In genomic region chr2:152811336-152812165, GRCm38 (mm10) we compare ENCODE assay signal across 9 mouse cellular contexts. TPM values are rescaled to one million over a fixed set of nuclear protein-coding genes. Genes with fewer than 3 reads are reported as not detected.
DNase-seq lines count a peak whose midpoint lies in the region; ATAC-seq lines count a peak whose summit lies in the region.
"Had no signal": no experiment of that assay in that cellular context is flagged by ENCODE, and none has a peak within 500 bp of the region (broad histone marks: within the 10 kb centered on the region; RNA-seq: fewer than 3 reads in every experiment).

No protein-coding gene starts in this region.

- DNase-seq in heart, adult 11 months: peak; percentile 92
- no peak for DNase-seq in heart, postnatal 36 days
- no peak for DNase-seq in neural tube, embryonic 10.5 days (ENCODE audit: extremely low spot score, low spot score)
- DNase-seq in layer of hippocampus, adult 8-10 months (ENCODE audit: low spot score in 2 of 2): no peak
- DNase-seq in ovary, postnatal 36 days (ENCODE audit: low spot score): no peak

- no peaks in the 10 kb centered on the region; the same call in none of the 2 replicates for H3K4me1 ChIP-seq in neural tube, embryonic 14.5 days (ENCODE audit: control insufficient read depth, insufficient read depth, low read length)
- H3K4me1 ChIP-seq in intestine, embryonic 15.5 days (replicated peaks): peaks cover 28% of the 10 kb centered on the region
- peaks cover 27% of the 10 kb centered on the region; the same call in 1 of the 2 replicates for H3K4me1 ChIP-seq in stomach, embryonic 14.5 days (ENCODE audit: control insufficient read depth, insufficient read depth, low read length)

- no peaks in the 10 kb centered on the region for H3K9me3 ChIP-seq in neural tube, embryonic 14.5 days (ENCODE audit: control insufficient read depth, low read length)
- no peaks in the 10 kb centered on the region for H3K9me3 ChIP-seq in intestine, embryonic 15.5 days
- H3K9me3 ChIP-seq in stomach, embryonic 14.5 days (ENCODE audit: control insufficient read depth, low read depth, low read length): no peaks in the 10 kb centered on the region
- H3K9me3 ChIP-seq: embryonic facial prominence, embryonic 15.5 days had no signal

- no peaks in the 10 kb centered on the region for H3K27me3 ChIP-seq in neural tube, embryonic 14.5 days (ENCODE audit: control insufficient read depth, insufficient read depth, low read length)
- no peaks in the 10 kb centered on the region for H3K27me3 ChIP-seq in intestine, embryonic 15.5 days (replicated peaks)
- no peaks in the 10 kb centered on the region for H3K27me3 ChIP-seq in stomach, embryonic 14.5 days (ENCODE audit: control insufficient read depth, insufficient read depth, low read length)
- H3K27me3 ChIP-seq: embryonic facial prominence, embryonic 15.5 days had no signal

- H3K4me3 ChIP-seq in neural tube, embryonic 14.5 days (ENCODE audit: low read depth, low read length): no peak overlapping the region
- no peak overlapping the region for H3K4me3 ChIP-seq in intestine, embryonic 15.5 days (replicated peaks)
- no peak overlapping the region for H3K4me3 ChIP-seq in stomach, embryonic 14.5 days (ENCODE audit: low read depth, low read length)
- H3K4me3 ChIP-seq: embryonic facial prominence, embryonic 15.5 days had no signal

- no peak overlapping the region for H3K27ac ChIP-seq in neural tube, embryonic 14.5 days (ENCODE audit: low read depth, low read length)
- H3K27ac ChIP-seq in intestine, embryonic 15.5 days: peak overlapping the region; percentile 34
- peak overlapping the region; percentile 48; the same call in 1 of the 2 replicates for H3K27ac ChIP-seq in stomach, embryonic 14.5 days (ENCODE audit: low read length)

- no peaks in the 10 kb centered on the region for H3K36me3 ChIP-seq in neural tube, embryonic 14.5 days (ENCODE audit: control insufficient read depth, insufficient read depth, low read length)
- no peaks in the 10 kb centered on the region for H3K36me3 ChIP-seq in intestine, embryonic 15.5 days
- no peaks in the 10 kb centered on the region; the same call in 1 of the 2 replicates for H3K36me3 ChIP-seq in stomach, embryonic 14.5 days (ENCODE audit: control insufficient read depth, insufficient read depth, low read length)
- H3K36me3 ChIP-seq: embryonic facial prominence, embryonic 15.5 days had no signal

- no peak overlapping the region for H3K9ac ChIP-seq in neural tube, embryonic 14.5 days (replicated peaks; ENCODE audit: low read depth, low read length)
- no peak overlapping the region for H3K9ac ChIP-seq in intestine, embryonic 15.5 days
- H3K9ac ChIP-seq in stomach, embryonic 14.5 days (replicated peaks; ENCODE audit: low read depth, low read length): no peak overlapping the region
- H3K9ac ChIP-seq: embryonic facial prominence, embryonic 15.5 days had no signal

- peak; percentile 41; the same call in 1 of the 2 replicates for ATAC-seq in neural tube, embryonic 14.5 days (ENCODE audit: low read depth)
- peak; percentile 86 for ATAC-seq in intestine, embryonic 15.5 days
- ATAC-seq in stomach, embryonic 14.5 days (ENCODE audit: insufficient number of reproducible peaks, insufficient read depth, low FRiP score, low read depth): peak; percentile 70; the same call in 1 of the 2 replicates

- no peak overlapping the region for H3K4me2 ChIP-seq in neural tube, embryonic 14.5 days (ENCODE audit: low read depth, low read length)
- no peak overlapping the region for H3K4me2 ChIP-seq in intestine, embryonic 15.5 days (replicated peaks)
- H3K4me2 ChIP-seq in stomach, embryonic 14.5 days (replicated peaks; ENCODE audit: low read depth, low read length): no peak overlapping the region
- H3K4me2 ChIP-seq: embryonic facial prominence, embryonic 15.5 days had no signal

- WGBS in neural tube, embryonic 14.5 days: 32% methylated on average over 3 of the region's 3 CpGs
- WGBS in intestine, embryonic 15.5 days: 37% methylated on average over 3 of the region's 3 CpGs
- WGBS in stomach, embryonic 14.5 days: 31% methylated on average over 3 of the region's 3 CpGs

- intact Hi-C loops in heart, postnatal 36 days (cut with DNase I): no loop called here

RNA-seq across cellular contexts. Expression of gene Bcl2l1, which starts 20.0 kb away (rescaled TPM):
- total RNA-seq in heart, postnatal 36 days (2021): 10 to 100 TPM; 52.5 to 73.5 TPM
- polyA plus RNA-seq in neural tube, embryonic 14.5 days (2014; fragmentation: Nextera tagmentation; extraction: Ambion mirVana): 142 and 159 TPM in 2 replicates
- polyA plus RNA-seq in intestine, embryonic 15.5 days (2015; fragmentation: Nextera tagmentation; extraction: Ambion mirVana): 61.9 and 64.0 TPM in 2 replicates
- polyA plus RNA-seq in stomach, embryonic 14.5 days (2014; fragmentation: Nextera tagmentation; extraction: Ambion mirVana): 79.4 and 82.4 TPM in 2 replicates
- total RNA-seq in layer of hippocampus, adult 8-10 months (2022): 100 to 1,000 TPM; 124 to 140 (median 132) TPM

RNA-seq across cellular contexts. Expression of gene Tpx2, which starts 36.2 kb away (rescaled TPM):
- 1 to 10 TPM in 1 of 2 experiments, under 1 TPM in 1; 0.89 to 1.6 TPM for total RNA-seq in heart, postnatal 36 days (2021)
- 7.5 and 12.6 TPM in 2 replicates for polyA plus RNA-seq in neural tube, embryonic 14.5 days (2014; fragmentation: Nextera tagmentation; extraction: Ambion mirVana)
- 60.1 and 67.6 TPM in 2 replicates for polyA plus RNA-seq in intestine, embryonic 15.5 days (2015; fragmentation: Nextera tagmentation; extraction: Ambion mirVana)
- polyA plus RNA-seq in stomach, embryonic 14.5 days (2014; fragmentation: Nextera tagmentation; extraction: Ambion mirVana): 91.7 and 95.3 TPM in 2 replicates
- total RNA-seq in layer of hippocampus, adult 8-10 months (2022): 1 to 10 TPM; 1.2 to 2.3 (median 1.7) TPM

RNA-seq across cellular contexts. Expression of gene Cox4i2, which starts 57.6 kb away (rescaled TPM):
- total RNA-seq in heart, postnatal 36 days (2021): 10 to 100 TPM; 13.1 to 16.0 TPM
- polyA plus RNA-seq in neural tube, embryonic 14.5 days (2014; fragmentation: Nextera tagmentation; extraction: Ambion mirVana): 3.6 and 4.5 TPM in 2 replicates
- 12.2 and 14.2 TPM in 2 replicates for polyA plus RNA-seq in intestine, embryonic 15.5 days (2015; fragmentation: Nextera tagmentation; extraction: Ambion mirVana)
- 18.4 and 21.7 TPM in 2 replicates for polyA plus RNA-seq in stomach, embryonic 14.5 days (2014; fragmentation: Nextera tagmentation; extraction: Ambion mirVana)
- total RNA-seq in layer of hippocampus, adult 8-10 months (2022): 1 to 10 TPM in 3 of 4 experiments, under 1 TPM in 1; 0.92 to 2.4 (median 2.2) TPM
